Mouse (Mus musculus) liver, adult 2 months (tissue): Measurements from ENCODE around the gene Chn2.

Source experiments
- CTCF ChIP-seq: fragments of 200-500 bp; IDR thresholded peaks from 2 replicates; pipeline ENCODE4 v1.5.1; 2011; ENCODE audit warnings: low read depth, low read length, control low read depth
- POLR2A ChIP-seq: fragments of 200-500 bp; IDR thresholded peaks from 2 replicates; pipeline ENCODE4 v1.6.1; 2011; ENCODE audit warnings: low read length, control low read depth; ENCODE audit not compliant: insufficient read depth; ENCODE audit errors: extremely low read depth

- TF ChIP-seq CTCF (no peak), POLR2A (no peak)
Observed at GRCm38 (mm10) chr6:54111416-54111984, 72.1 kb downstream of the Chn2 start.
